Mouse (Mus musculus) limb, embryonic 12.5 days (tissue): ENCODE data around the gene Chrm4. TPM values are rescaled to one million over a fixed set of nuclear protein-coding genes. Genes with fewer than 3 reads are reported as not detected.

ENCODE experiments used
- ATAC-seq: fragments of 200-750 bp; cut with Nextera tagmentation; 2 replicates; pipeline ENCODE4 v1.8.0; 2017; ENCODE audit warnings: low read depth, moderate TSS enrichment; ENCODE audit not compliant: insufficient number of reproducible peaks, insufficient read depth, low FRiP score, low TSS enrichment
- H3K27ac ChIP-seq: fragments of 300-500 bp; sonication (generic); 2 replicates; pipeline ENCODE4 v1.5.1; 2016; ENCODE audit warnings: mild to moderate bottlenecking, moderate library complexity
- H3K27me3 ChIP-seq: fragments of 300-500 bp; sonication (generic); 2 replicates; pipeline ENCODE4 v1.6.1; 2016; ENCODE audit warnings: mild to moderate bottlenecking, moderate library complexity
- H3K36me3 ChIP-seq: fragments of 300-500 bp; sonication (generic); 2 replicates; pipeline ENCODE4 v1.6.1; 2016; ENCODE audit warnings: mild to moderate bottlenecking, moderate library complexity
- H3K4me1 ChIP-seq: fragments of 300-500 bp; sonication (generic); replicated peaks from 2 replicates; pipeline ENCODE4 v1.6.1; 2016
- H3K4me2 ChIP-seq: fragments of 300-500 bp; sonication (generic); 2 replicates; pipeline ENCODE4 v1.6.1; 2016; ENCODE audit warnings: mild to moderate bottlenecking, moderate library complexity
- H3K4me3 ChIP-seq: fragments of 300-500 bp; sonication (generic); replicated peaks from 2 replicates; pipeline ENCODE4 v1.5.1; 2016; ENCODE audit warnings: mild to moderate bottlenecking
- H3K9ac ChIP-seq: fragments of 300-500 bp; sonication (generic); replicated peaks from 2 replicates; pipeline ENCODE4 v1.6.1; 2016; ENCODE audit warnings: mild to moderate bottlenecking, moderate library complexity
- H3K9me3 ChIP-seq: fragments of 300-500 bp; sonication (generic); 2 replicates; pipeline ENCODE4 v1.6.1; 2016; ENCODE audit warnings: mild to moderate bottlenecking, moderate library complexity
- WGBS: fragments of 180-500 bp; shearing (Covaris S2); methylation state at CpG from one replicate; pipeline ENCODE4 v1.1.7; 2016; 5-methylcytosine and 5-hydroxymethylcytosine counted together
- polyA plus RNA-seq: library from polyadenylated mRNA; unstranded; fragments of >200 nt; fragmentation: Nextera tagmentation; extraction: Ambion mirVana; gene quantifications from 2 replicates; pipeline ENCODE4 v1.2.1, GENCODE M21; 2016

Chrm4 gene
- polyA plus RNA-seq, 1 experiment from 2014 or later: 0.65 TPM

GRCm38 (mm10) chr2:91904618-91905307 lies 22.3 kb upstream of the Chrm4 start:
- no peaks in the 10 kb centered on the region for H3K9me3 ChIP-seq
- no peaks in the 10 kb centered on the region for H3K27me3 ChIP-seq
- 78% methylated on average over 5 of the region's 5 CpGs for WGBS
- peaks cover 64% of the 10 kb centered on the region for H3K36me3 ChIP-seq
- no peak overlapping the region for H3K27ac ChIP-seq
- no peak overlapping the region for H3K4me3 ChIP-seq
- H3K4me2 ChIP-seq: no peak overlapping the region
- H3K9ac ChIP-seq: no peak overlapping the region
- ATAC-seq: no peak
- no peaks in the 10 kb centered on the region for H3K4me1 ChIP-seq

GRCm38 (mm10) chr2:91906141-91906540 lies 20.9 kb upstream of the Chrm4 start:
- WGBS: 95% methylated on average over 2 of the region's 2 CpGs
- no peak for ATAC-seq
- H3K27me3 ChIP-seq: no peaks in the 10 kb centered on the region

GRCm38 (mm10) chr2:91912616-91913015 lies 14.4 kb upstream of the Chrm4 start:
- Histone ChIP-seq H3K4me3 (no peak overlapping the region), H3K36me3 (peaks cover 96% of the 10 kb centered on the region), H3K9ac (no peak overlapping the region), H3K4me1 (no peaks in the 10 kb centered on the region), H3K4me2 (no peak overlapping the region), H3K27ac (no peak overlapping the region), H3K27me3 (no peaks in the 10 kb centered on the region), H3K9me3 (no peaks in the 10 kb centered on the region)
- 69% methylated on average over 3 of the region's 3 CpGs for WGBS
- ATAC-seq: no peak

More at GRCm38 (mm10) chr2:91906141-91906540, 20.9 kb upstream of the Chrm4 start:
- Histone ChIP-seq H3K9me3 (no peaks in the 10 kb centered on the region), H3K4me1 (no peaks in the 10 kb centered on the region), H3K4me3 (no peak overlapping the region), H3K27ac (no peak overlapping the region), H3K9ac (no peak overlapping the region), H3K36me3 (peaks cover 69% of the 10 kb centered on the region), H3K4me2 (no peak overlapping the region)

- Histone ChIP-seq H3K4me3 (no peak overlapping the region), H3K9ac (no peak overlapping the region), H3K36me3 (peaks cover 100% of the 10 kb centered on the region), H3K4me2 (no peak overlapping the region), H3K27me3 (no peaks in the 10 kb centered on the region), H3K9me3 (no peaks in the 10 kb centered on the region), H3K27ac (no peak overlapping the region), H3K4me1 (no peaks in the 10 kb centered on the region)
- WGBS: 92% methylated on average over 7 of the region's 7 CpGs
- no peak for ATAC-seq
These were observed 13.5 kb upstream of the Chrm4 start for GRCm38 (mm10) chr2:91913328-91914110.

- H3K27me3 ChIP-seq: peaks cover 19% of the 10 kb centered on the region
- no peak overlapping the region for H3K4me2 ChIP-seq
- H3K4me1 ChIP-seq: peaks cover 4% of the 10 kb centered on the region; the same call in 1 of the 2 replicates
These were observed 10.6 kb upstream of the Chrm4 start for GRCm38 (mm10) chr2:91916346-91916977.

GRCm38 (mm10) chr2:91917096-91917495 lies 10.0 kb upstream of the Chrm4 start:
- H3K27me3 ChIP-seq: peaks cover 25% of the 10 kb centered on the region
- no peak overlapping the region for H3K4me3 ChIP-seq
- H3K4me1 ChIP-seq: peaks cover 11% of the 10 kb centered on the region
- no peak overlapping the region for H3K27ac ChIP-seq
- H3K9me3 ChIP-seq: no peaks in the 10 kb centered on the region
- no peak overlapping the region for H3K4me2 ChIP-seq
- H3K36me3 ChIP-seq: peaks cover 74% of the 10 kb centered on the region
- H3K9ac ChIP-seq: no peak overlapping the region
- 89% methylated on average over 7 of the region's 7 CpGs for WGBS
- ATAC-seq: no peak

More at GRCm38 (mm10) chr2:91916346-91916977, 10.6 kb upstream of the Chrm4 start:
- Histone ChIP-seq H3K4me3 (no peak overlapping the region), H3K27ac (no peak overlapping the region), H3K9ac (no peak overlapping the region), H3K9me3 (no peaks in the 10 kb centered on the region), H3K36me3 (peaks cover 81% of the 10 kb centered on the region)
- WGBS: 88% methylated on average over 7 of the region's 7 CpGs
- no peak for ATAC-seq

GRCm38 (mm10) chr2:91920130-91920529 lies 6.9 kb upstream of the Chrm4 start:
- ATAC-seq: no peak

GRCm38 (mm10) chr2:91921181-91921789 lies 5.8 kb upstream of the Chrm4 start:
- no peaks in the 10 kb centered on the region for H3K9me3 ChIP-seq
- peaks cover 29% of the 10 kb centered on the region for H3K4me1 ChIP-seq
- peaks cover 62% of the 10 kb centered on the region for H3K27me3 ChIP-seq
- ATAC-seq: no peak
- WGBS: 4% methylated on average over 31 of the region's 31 CpGs
- H3K36me3 ChIP-seq: peaks cover 32% of the 10 kb centered on the region
- no peak overlapping the region for H3K9ac ChIP-seq
- no peak overlapping the region for H3K27ac ChIP-seq
- peak overlapping the region; percentile 60 for H3K4me3 ChIP-seq
- H3K4me2 ChIP-seq: peak overlapping the region; percentile 93

More at GRCm38 (mm10) chr2:91920130-91920529, 6.9 kb upstream of the Chrm4 start:
- H3K27me3 ChIP-seq: peaks cover 56% of the 10 kb centered on the region
- H3K36me3 ChIP-seq: peaks cover 44% of the 10 kb centered on the region
- H3K4me2 ChIP-seq: no peak overlapping the region
- no peak overlapping the region for H3K27ac ChIP-seq
- WGBS: 69% methylated on average over 4 of the region's 4 CpGs
- H3K4me3 ChIP-seq: no peak overlapping the region
- peaks cover 29% of the 10 kb centered on the region for H3K4me1 ChIP-seq
- no peak overlapping the region for H3K9ac ChIP-seq
- H3K9me3 ChIP-seq: no peaks in the 10 kb centered on the region

GRCm38 (mm10) chr2:91921790-91922570 lies 5.1 kb upstream of the Chrm4 start:
- peaks cover 29% of the 10 kb centered on the region for H3K4me1 ChIP-seq
- peaks cover 62% of the 10 kb centered on the region for H3K27me3 ChIP-seq
- WGBS: under 1% methylated on average over 64 of the region's 64 CpGs
- H3K4me3 ChIP-seq: peak overlapping the region; percentile 60
- H3K4me2 ChIP-seq: peak overlapping the region; percentile 93
- peak; percentile 27; the same call in 1 of the 2 replicates for ATAC-seq
- no peaks in the 10 kb centered on the region for H3K9me3 ChIP-seq
- peak overlapping the region; percentile 42; the same call in 1 of the 2 replicates for H3K9ac ChIP-seq
- H3K27ac ChIP-seq: no peak overlapping the region
- H3K36me3 ChIP-seq: peaks cover 25% of the 10 kb centered on the region

- H3K4me1 ChIP-seq: peaks cover 30% of the 10 kb centered on the region
- peaks cover 62% of the 10 kb centered on the region for H3K27me3 ChIP-seq
- H3K27ac ChIP-seq: no peak overlapping the region
These were observed 4.2 kb upstream of the Chrm4 start for GRCm38 (mm10) chr2:91922586-91923414.

More at GRCm38 (mm10) chr2:91922586-91923414, 4.2 kb upstream of the Chrm4 start:
- no peak for ATAC-seq
- Histone ChIP-seq H3K36me3 (peaks cover 17% of the 10 kb centered on the region), H3K4me2 (peak overlapping the region; percentile 93), H3K9ac (peak overlapping the region; percentile 42; the same call in 1 of the 2 replicates), H3K4me3 (peak overlapping the region; percentile 60), H3K9me3 (no peaks in the 10 kb centered on the region)
- 2% methylated on average over 37 of the region's 37 CpGs for WGBS
